Mouse (Mus musculus) thymus, postnatal 36 days (tissue): ENCODE measurements around the gene Pdia4.
"Not testable (repeated sequence)": the region's sequence is repeated elsewhere in the genome, so short reads cannot be mapped to it uniquely, and the experiment has no call there.

ENCODE experiments used
- DNase-seq, 2 experiments: peaks; one replicate each; pipeline ENCODE4 v3.0.0; 2022; ENCODE audit warnings: mixed read lengths in 2 of 2

Pdia4 gene

DNA sequence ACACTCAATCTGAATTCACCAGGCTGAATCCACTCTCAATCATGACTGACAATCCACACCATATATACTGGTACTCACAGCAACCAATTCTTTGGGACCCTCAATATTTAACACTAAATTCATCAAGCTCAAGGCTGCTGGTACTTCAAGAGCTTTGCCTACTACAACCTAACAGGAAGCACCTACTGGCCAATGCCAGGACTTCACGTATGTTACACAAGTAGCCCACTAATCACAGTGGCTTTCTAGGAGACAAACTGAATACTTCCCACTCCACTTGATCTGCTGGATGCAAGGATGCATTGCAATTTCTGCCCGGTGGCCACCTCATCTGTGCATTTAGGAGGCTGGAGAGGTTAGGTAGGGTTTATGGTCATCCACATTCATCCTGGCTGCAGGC, 3.0 kb downstream of the Pdia4 start:
- DNase-seq: no peak

DNA sequence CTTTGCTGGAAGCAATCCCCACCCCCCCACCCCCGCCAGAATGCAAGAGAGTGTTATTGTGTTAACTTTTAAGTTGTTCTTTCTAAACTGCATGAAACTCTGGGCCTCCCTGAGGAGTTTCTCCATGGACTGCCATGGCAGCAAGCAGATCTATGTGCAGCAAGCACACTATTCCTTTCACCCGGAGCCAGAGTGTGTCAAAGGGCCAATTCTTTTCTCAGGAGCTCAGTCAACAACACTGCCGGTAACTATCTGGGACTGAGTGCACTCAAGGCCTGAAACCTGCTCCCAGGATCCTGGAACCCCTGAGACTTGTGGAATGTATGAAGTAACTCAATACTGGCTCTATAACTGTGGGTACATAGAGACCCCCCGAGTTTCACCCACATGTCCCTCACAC, 4.2 kb downstream of the Pdia4 start:
- no peak for DNase-seq

DNA sequence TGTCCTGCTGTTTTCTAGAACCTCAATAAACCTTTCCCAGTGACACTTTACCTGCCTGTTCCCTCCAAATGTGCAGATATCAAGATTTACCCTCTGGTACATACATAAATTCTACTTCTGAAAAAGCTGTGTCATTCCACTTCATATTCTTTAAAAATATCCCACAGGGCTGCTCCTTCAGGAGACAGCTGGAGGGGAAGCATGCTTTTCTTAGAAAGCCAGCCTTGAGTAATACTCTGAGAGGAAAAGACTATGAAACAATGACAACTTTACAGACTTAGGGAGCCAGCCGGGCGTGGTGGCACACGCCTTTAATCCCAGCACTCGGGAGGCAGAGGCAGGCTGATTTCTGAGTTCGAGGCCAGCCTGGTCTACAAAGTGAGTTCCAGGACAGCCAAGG, 4.7 kb downstream of the Pdia4 start:
- no peak for DNase-seq

DNA sequence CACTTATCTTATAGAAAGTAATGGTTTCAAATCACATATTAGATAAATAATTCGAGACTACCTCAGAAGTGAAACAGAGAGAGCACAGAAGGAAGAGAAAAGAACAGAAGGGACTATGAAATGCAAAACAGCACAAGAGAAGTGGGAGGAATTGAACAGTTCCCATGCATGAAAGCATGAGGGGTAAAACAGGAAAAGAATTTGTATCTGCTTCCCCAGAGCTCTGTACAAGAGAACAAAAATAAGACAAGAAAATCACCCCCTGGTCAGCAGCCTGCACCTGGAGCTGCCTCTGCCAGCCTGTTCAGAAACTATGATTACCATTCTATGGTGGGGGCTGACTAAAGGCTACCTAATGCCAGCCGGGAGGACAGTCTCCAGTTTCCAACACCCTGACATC, 5.8 kb downstream of the Pdia4 start:
- DNase-seq: no peak

DNA sequence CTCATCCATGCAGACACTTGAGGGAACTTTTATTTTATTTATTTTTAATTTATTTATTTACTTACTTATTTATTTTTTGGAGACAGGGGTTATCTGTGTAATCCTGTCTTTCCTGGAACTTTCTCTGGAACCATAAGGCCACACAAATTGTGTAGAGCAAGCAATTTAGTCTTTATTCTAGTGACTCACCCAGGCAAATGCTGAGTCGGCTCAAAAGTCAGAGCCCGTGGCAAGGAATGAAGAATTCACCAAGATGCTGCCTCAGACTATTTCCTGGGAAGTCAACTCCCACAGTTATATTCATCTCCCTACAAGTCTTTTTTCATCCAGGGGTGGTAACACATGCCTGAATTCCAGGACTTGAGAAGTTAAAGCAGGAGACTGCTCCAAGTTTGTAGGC, 7.7 kb downstream of the Pdia4 start:
- no peak for DNase-seq

DNA sequence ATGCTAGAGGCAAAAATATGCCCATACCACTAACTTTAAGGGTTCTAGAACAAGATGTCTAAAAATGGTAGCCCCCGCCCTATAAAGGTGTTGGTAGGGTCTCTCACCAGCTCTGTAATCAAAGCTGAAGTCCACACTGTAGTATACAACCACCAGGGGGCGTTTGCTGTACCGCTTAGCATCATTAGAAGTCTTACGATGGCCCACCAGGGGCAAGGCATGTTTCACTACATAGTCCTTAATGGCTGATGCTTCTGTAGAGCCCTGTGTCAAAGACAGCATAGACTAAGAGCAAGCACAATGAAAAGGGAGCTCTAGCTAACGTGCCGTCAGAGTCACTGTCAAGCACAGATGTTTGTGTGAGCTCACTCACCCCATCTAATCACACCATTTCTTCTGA, 14.2 kb downstream of the Pdia4 start:
- peak; percentile 57 to 58 for DNase-seq

DNA sequence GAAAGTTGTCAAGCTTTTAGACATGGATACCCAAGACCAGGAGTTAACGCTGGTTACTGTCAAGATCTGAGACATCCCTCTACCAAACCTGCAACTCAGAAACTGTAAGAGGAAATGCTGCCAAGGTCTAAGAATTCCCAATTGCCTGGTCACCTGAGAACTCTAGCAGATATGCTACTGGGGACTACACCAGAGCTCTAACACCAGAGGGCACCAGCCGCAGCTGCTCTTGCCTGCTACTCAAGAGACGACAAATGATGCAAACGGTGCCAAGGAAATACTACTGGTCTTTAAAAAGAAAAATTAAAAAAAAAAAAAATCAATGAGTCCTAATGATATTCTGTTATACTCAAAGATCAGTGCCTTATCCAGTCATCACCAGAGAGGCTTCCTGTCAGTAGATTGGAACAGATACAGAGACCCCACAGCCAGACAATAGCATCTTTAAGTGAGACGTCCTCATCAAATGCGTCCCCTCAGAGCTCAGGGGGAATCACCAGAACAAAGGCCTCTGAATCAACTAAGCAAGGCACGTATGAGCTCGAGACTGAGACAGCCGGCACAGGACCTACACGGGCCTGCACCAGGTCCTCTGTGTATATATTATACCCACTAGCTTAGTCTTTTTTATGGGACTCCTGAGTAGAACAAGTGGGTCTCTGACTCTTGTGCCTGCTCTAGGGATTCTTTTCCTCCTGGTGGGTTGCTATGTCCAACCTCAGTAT, 19.0 kb downstream of the Pdia4 start:
- peak in 1 of 2 experiments; percentile 37 for DNase-seq

DNA sequence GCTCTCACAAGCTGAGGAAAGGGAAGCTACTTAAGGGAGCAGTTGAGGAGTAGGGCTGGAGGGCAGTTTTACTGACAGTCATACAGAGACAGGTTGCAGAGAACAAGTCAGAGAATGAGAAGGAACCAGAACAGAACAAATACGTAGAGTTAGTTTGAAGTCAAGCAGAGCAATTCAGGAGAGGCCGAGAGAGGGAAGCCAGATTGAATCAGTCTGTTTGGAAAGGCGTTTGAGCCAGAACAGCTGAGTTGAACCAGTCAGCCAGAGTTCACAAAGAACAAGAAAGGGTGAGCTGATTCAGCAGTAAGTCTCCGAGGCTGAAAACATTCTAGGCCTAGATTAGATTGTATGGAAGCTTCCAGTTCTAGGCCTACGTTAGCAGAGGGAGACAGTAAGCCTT, 19.9 kb downstream of the Pdia4 start:
- no peak for DNase-seq

DNA sequence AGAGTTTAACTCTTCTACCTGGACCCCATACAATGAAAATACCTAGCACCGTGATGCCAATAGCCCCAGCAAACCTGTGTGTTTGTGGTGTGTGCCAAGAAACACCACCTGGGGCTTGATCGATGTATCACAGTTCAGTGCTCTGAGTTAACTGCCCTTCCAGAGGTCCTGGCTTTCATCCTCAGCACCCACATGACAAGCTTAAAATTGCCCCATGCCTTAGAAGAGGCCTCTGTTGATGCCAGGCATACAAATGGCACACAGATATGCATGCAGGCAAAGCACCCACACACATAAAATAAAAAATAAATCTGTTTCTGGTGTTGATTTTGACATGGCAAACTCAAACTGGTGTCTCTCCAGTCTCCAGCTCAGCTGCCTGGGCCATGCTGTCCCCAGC, 20.7 kb downstream of the Pdia4 start:
- no peak for DNase-seq

DNA sequence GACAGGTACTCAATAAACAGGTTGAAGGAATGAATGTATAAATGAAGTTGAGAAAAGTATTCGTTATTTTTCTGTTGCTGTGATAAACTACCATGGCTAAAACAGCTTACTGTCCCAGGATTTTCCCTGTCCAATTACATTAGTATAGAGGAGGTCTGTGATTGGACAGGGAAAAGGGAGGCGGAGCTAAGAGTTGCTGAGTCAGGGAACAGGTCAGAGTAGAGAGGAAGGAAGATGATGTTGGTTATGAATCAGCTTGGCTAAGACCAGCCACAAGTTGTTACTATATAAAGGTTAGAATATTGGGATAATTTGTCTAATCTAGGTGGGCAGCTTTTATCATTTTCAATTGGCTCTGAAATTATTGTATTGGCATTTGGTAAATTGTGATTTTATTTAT, 22.5 kb downstream of the Pdia4 start:
- peak in 1 of 2 experiments; percentile 31 for DNase-seq

DNA sequence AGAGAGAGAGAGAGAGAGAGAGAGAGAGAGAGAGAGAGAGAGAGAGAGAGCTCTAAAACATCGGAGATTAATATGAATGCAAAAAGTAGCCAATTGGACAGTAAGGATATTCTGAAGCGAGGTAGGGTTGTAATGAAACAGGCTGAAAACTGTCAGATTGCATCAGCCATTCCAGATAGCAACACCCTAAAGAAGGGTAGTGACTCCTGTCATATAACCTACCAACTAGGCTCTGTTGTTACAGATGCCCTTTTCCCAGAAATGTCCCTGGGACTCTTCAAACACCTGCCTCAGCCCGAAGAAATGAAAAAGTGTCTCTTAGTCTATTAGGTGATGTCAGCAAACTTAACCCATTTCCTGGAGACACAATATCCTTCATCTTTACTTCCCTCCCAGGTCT, 24.4 kb downstream of the Pdia4 start:
- DNase-seq: no peak

DNA sequence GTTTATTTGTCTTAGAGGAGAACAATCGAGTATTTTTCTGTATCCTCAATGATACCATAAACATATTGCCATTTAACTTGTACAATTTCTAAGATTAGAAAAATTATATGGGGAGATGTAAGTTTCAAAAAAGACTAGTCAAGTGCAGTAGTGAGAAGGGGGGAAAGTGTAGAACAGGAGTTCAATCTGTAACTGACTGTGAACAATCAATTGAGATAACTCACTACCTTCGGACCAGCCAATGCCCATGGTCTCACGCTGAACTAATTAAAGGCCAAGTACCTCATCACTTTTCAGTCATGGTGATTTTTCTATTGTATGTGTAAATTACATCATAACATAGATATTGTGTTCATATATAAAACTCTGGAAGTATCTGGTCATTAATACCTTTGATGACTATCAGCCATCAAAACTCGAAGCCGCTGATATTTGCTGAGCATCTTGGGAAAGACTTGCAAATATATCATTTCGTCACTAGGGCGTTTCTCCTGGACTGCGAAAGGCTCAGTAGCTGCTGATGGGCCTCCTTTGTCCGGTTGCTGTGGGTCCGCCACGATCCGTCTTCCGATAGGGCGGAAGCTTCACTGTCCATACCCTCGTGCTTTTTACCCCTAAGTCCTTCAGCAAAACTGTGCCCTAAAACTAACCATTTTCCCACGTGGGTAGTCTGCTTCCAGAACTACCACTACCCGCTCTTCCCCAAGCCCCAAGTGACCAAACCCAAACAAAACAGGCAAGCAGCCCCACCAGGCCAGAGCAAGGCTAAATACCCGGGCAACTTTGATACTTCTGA, 25.1 kb downstream of the Pdia4 start:
- DNase-seq: peak; percentile 56 to 57

DNA sequence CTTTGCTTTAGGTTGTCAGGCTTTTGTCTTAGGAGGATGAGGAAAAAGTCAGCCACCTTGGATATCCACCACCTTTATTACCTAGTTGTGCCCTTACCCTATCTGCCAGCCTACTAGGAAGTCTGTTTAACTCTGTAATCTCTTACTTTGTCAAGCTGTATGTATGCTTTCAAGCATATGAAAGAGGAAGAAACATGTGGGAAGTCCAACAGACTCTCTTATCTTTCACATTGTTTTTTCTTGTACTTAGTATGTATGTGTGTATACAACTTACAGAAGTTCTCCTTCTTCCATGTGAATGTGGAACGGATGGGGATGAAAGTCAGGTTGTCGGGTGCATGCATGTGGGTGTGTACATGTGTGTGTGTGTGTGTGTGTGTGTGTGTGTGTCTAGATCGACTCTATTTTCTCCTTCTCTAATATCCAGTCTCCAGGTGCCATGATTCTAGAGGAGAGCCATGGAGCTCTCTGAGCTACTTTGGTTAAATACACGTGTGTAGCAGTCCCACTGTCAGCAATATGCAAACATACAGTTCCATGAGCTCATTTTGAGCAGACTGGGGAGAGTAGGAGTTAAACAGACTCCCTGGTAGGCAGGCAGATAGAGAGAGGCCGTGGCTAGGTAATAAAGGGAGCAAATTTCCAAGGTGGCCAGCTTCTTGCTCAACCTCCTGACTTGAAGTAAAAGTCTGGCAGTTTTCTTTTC, 28.4 kb downstream of the Pdia4 start:
- no peak for DNase-seq

DNA sequence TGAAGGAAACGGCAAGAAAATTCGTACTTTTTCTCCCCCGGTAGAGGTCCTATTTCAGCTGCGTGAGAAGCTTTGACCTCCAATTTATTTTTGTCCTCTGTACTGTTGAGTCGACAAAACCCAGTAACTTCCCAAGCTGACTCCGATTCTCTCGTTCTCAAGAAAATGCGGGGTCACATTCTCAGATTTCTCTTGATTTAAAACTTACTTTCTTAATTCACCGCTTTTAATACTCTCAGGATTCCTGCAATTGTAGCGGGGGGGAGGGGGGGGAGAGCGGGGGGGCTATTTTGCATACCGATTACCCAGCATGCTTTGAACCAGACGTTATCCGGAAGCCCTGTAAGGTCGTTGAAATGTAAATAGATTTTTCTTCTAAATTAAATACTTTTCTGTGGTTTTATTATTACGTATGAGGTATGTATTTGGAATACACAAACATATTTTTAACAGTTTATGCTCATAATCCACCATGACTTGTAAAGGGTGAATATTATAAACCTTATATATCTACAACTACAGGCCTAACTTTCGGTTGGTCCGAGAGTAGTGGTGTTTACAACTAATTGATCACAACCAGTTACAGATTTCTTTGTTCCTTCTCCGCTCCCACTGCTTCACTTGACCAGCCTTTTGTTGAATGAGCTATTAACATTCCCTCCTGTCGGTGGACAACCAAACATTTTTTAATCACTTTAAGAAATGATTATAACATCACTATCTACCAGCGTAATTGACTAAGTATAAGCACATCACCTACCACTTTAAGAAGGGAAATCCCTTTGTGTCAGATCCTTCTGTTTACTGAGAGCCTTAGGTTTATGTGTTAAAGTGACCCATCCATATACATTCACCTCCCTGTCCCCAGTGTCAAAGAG, 31.9 kb downstream of the Pdia4 start:
- DNase-seq: peak in 1 of 2 experiments; percentile 19

DNA sequence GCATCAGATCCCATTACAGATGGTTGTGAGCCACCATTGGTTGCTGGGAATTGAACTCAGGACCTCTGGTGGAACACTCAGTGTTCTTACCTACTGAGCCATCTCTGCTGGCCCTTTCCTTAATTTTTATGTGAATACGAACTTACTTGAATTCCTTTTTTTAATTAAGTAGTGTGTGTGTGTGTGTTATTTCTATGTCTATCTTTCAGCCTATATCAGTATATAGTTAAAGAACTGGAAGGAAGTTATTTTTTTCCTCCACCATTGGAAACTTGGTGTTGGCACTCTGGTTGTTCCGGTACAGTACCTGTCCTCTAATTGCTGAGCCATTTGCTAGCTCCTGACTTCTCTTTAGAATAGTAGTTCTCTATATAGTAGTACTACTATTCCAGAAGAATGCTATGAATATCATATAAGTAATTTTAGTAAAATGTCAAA, 32.6 kb downstream of the Pdia4 start:
- no peak for DNase-seq

DNA sequence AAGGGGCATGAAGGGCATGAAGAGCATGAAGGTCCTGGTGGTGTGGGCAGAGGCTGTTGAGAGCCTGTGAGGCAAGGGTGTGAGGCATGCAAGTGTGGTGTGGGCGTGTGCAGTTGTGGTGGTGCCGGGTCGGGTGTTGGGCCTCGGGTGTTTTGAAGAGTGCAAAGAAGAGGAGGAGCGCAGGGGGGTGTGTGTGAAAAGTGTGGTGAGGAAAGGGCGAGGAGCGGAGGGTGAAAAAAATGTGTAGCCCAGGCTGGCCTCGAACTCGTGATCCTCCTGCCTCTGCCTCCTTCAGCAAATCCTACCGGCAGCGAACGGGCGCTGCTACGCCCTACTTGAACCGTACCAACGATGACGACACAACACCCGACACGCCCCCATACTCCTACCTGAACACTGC, 41.5 kb downstream of the Pdia4 start:
- peak in 1 of 2 experiments; percentile 31 for DNase-seq

DNA sequence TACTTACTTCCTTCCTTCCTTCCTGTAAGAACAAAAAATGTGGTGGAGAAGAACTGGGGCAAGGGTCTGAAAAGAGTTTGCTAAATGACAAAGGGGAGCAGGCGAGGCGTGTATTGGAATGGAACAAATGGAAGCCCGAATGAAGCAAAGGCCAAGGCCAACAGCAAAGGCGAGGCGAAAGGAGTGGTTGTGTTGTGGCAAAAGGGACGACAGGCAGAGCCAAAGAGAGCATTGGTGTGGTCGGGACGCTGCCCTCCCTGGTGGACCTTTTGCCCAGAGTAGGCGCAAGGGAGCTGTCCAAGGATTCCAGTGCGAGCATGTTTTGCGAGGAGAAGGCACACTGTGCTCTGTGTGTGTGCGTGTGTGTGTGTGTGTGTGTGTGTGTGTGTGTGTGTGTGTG, 42.1 kb downstream of the Pdia4 start:
- not testable (repeated sequence) for DNase-seq

DNA sequence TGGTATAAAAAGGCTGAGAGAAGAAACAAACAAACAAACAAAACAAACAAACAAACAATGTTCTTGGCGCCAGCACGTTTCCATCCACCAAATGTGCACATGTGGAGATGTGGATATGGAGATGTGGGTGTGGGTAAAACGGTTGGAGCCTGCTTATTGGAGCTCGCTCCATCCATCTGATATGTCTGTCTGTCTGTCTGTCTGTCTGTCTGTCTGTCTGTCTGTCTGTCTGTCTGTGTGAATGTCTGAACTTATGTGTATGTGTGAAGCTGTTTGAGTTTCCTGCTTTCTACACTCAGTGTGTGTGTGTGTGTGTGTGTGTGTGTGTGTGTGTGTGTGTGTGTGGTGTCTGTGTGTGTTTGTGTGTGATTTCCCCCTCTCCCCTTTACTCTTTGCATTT, 43.4 kb downstream of the Pdia4 start:
- DNase-seq: not testable (repeated sequence)

DNA sequence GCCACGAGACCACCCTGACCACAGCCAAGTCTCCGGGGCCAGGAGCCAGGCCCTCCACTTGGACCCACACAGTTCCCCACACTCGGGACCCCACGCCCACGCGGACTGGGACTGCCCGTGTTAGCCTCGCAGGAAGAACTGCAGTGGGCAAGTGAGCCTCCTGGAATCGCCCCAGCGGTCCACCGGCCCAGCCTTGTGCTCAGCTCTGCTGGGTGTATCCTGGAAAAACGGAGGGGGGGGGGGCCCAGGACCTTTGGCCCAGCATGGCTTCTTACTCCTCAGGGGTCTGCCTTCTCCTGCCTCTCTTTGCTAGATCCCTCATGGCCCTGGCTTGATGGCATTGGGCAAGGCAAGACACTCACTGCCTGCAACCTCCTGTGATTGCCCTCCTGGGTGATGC, 44.7 kb downstream of the Pdia4 start:
- not testable (repeated sequence) for DNase-seq

DNA sequence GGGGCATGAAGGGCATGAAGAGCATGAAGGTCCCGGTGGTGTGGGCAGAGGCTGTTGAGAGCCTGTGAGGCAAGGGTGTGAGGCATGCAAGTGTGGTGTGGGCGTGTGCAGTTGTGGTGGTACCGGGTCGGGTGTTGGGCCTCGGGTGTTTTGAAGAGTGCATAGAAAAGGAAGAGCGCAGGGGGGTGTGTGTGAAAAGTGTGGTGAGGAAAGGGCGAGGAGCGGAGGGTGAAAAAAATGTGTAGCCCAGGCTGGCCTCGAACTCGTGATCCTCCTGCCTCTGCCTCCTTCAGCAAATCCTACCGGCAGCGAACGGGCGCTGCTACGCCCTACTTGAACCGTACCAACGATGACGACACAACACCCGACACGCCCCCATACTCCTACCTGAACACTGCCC, 45.9 kb downstream of the Pdia4 start:
- not testable (repeated sequence) for DNase-seq

DNA sequence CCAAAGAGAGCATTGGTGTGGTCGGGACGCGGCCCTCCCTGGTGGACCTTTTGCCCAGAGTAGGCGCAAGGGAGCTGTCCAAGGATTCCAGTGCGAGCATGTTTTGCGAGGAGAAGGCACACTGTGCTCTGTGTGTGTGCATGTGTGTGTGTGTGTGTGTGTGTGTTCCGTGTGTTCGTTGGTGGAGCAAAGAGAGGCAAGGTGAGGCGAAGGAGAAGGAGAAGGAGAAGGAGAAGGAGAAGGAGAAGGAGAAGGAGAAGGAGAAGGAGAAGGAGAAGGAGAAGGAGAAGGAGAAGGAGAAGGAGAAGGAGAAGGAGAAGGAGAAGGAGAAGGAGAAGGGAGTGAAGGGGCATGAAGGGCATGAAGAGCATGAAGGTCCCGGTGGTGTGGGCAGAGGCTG, 50.5 kb downstream of the Pdia4 start:
- not testable (repeated sequence) for DNase-seq

DNA sequence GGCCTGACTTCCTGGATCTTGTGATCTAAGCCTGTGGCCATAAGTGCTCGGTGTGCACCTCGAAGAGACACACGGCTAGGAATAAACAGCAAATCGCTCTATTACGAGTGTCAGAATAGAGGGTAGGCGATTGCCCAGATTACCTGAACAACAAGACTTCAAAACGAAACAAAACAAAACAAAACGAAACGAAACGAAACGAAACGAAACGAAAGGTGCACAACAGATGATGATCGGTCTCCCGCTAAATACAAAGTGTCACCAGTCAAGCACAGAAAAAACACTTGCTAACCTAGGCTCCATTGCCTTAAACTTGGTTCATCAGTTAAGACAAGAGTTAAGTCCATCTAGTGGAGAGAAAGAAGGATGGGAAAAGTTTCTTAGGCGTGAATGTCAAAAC, 53.8 kb downstream of the Pdia4 start:
- not testable (repeated sequence) for DNase-seq

DNA sequence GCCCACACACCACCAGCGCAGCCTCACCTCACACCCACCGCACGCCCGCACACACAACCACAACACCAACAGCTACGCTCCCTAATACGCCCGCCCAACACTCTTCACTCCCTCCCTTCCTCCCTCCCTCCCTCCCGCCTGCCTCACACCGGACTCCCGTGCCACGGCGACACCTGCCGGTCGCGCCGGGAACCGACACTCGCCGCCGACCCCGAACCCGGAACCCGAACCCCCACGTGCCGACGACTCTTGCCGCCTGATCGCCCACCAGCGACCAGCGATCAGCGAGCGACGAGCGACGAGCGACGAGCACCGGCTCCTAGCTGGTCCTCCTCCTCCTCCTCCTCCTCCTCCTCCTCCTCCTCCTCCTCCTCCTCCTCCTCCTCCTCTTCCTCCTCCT, 55.4 kb downstream of the Pdia4 start:
- DNase-seq: peak; percentile 81 to 85
